Mouse (Mus musculus): Measurements from ENCODE around the gene Fads3.

GRCm38 (mm10) chr19:10034785-10035447 lies 6.5 kb upstream of the Fads3 start:
- TF ChIP-seq CTCF (IDR thresholded peaks at IDR 0.05; ENCODE audit: low read depth, low read length): peak; percentile 87
- no peak for TF ChIP-seq POLR2A (IDR thresholded peaks at IDR 0.05; ENCODE audit: borderline replicate concordance, low read depth, low read length)

Data from bone marrow macrophage, adult 2 months (primary cell).